Mouse (Mus musculus) ovary, adult 18-20 months (tissue): ENCODE data around the gene Itprip.
A peak's percentile ranks its signal among the peaks of the same experiment; 100 is the strongest.

Experiments
- DNase-seq: peaks from one replicate; pipeline ENCODE4 v3.0.0; 2022; ENCODE audit warnings: low spot score, mixed read lengths

Gene Itprip

GRCm38 (mm10) chr19:47919126-47919965 lies at the start of gene Itprip, which contains the start of gene Cfap43:
TSS of gene Itprip (minus strand) at chr19:47919299.
TSS of gene Cfap43 (minus strand) at chr19:47919287.
- DNase-seq: peak; percentile 70

DNA sequence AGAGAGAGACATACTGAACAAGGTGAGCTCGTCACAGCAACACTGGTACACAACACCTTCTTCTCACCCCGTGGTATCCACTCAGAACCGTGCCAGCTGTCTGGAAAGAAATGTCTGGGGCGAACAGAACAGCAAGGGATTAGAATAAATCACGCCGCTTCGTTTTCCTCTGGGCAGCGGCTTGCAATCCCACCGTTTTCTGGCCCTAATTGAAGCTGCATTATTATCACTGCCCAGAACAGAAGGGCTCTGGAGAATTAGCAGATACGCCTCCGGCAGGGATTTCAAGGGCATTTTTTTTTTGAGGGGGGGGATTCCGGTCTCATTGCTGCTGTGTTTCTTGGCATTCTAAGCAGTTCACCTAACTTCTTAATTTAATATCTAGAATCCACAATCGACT lies 39.1 kb upstream of the Itprip start:
- no peak for DNase-seq

GRCm38 (mm10) chr19:47953169-47953568 lies 34.1 kb upstream of the Itprip start:
- no peak for DNase-seq

GRCm38 (mm10) chr19:47950946-47951345 lies 31.8 kb upstream of the Itprip start:
- DNase-seq: no peak

- DNase-seq: no peak
Measured at GRCm38 (mm10) chr19:47946821-47947465, 27.8 kb upstream of the Itprip start.

DNA sequence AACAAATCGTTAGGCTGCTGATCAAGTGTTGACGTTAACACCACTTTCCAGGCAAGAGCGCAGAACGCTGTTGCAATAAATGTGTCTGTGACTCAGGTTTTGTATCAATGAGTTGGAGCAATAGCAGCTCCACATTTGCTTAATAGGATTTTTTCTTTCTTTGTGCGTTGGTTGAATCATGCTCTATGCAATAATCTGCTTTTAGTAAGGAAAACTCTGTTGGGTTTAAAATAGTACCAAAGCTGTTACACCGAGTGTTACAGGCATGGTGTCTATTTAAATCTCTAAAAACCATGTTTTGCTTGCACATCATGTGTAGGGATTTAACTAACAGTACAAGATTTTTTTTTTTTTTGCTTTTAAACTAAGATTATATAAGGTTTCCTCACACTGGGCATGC lies 20.3 kb upstream of the Itprip start:
- no peak for DNase-seq

GRCm38 (mm10) chr19:47937443-47938406 lies 18.6 kb upstream of the Itprip start, which contains the start of gene Cfap58:
TSS of gene Cfap58 (plus strand) at chr19:47937675.
- DNase-seq: peak; percentile 39

GRCm38 (mm10) chr19:47936938-47937337 lies 17.8 kb upstream of the Itprip start:
- no peak for DNase-seq

GRCm38 (mm10) chr19:47936490-47936889 lies 17.4 kb upstream of the Itprip start:
- DNase-seq: no peak

DNA sequence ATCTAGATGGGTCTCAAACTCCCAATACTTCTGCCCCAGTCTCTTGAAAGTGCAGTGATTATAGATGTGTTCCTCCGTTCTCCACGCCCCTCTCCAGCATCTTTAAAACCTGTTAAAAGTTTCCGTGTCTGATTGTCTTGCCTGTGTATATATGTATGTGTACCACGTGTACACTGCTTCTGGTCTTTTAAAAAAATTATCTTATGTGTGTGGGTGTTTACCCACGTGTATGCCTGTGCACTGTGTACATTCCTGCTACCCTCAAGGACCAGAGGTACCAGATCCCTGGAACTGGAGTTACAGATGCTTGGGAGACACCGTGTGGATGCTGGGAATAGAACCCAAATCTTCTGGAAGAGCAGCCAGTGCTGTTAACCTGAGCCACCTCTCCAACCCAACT lies 16.4 kb upstream of the Itprip start:
- DNase-seq: no peak

DNA sequence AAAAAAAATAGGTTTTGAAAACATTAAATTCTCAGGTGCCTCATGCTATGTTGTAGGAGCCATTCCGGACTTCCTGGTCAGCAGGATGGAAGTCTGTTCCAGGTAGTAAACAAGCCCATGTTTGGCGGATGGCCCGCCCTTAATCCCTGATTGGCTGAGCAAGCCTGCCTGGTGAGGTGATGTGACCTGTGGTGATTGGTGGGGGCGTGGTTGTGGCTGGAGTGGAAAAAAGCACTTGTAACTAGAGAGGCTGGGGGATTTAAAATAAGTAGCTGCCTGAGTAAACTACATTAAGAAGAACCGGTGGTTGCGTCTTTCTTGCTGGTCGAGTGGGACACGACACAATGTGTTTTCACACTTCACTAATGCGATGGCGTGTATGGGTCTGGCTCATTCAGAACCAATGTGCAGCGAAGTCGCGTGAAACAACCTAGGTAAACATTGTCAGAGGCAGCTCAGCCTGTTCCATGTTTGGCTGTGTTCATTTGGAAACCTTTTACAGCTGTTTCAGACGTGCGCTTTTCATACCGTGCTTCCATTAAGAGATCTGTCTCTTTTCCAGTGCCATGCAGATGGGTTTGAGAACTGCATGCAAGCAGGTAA lies 15.6 kb upstream of the Itprip start:
- no peak for DNase-seq

- no peak for DNase-seq
Measured at GRCm38 (mm10) chr19:47934146-47934545, 15.0 kb upstream of the Itprip start.

DNA sequence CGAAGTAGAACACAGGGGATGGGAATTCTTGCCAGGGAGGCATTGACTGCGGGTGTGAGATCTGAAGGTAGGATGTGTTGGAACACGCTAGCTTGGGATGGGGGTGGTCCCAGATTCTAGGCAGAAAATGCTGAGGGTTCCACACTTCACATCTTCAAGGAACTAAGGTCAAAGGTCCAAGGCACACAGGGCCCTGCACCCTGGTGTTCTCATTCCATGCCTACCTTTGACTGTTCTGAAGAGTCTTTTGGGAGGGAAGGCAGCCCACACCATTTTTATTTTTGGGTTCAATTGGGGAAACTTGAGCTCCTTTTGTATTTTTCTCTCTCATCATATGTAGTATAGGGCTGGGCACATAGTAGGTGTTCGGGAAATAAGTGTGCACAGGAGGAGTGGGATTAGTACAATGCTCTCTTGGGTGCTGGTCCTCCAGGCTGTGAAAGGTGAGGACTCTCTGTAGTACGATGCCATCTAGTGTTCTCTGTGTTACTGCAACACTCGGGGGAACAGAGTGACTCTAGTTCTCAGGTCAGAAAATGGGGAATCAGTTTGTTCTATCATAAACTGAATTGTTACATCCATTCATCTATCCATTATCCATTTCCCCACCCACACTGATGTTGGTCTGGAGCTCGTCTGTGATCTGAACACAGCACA lies 13.0 kb upstream of the Itprip start:
- no peak for DNase-seq

DNA sequence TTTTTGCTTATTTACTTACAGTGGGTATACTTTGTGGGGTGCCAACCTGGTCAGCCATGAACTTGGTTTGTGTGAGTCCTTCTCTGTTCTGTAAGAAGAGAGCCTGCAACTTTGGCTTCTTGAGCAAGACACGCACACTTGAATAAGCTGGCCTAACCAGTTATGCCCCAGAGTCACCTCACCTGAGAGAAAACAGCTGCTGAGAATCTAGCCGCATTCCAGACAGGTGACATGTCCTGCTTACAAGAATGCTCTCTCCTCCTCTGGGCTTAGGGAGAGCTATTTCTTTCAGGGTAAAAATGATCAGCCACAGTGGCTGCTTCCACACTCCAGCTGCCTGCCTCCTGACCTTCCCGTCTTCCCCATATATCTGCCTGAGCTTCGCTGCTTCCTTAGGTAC lies 9.9 kb upstream of the Itprip start:
- DNase-seq: no peak

GRCm38 (mm10) chr19:47927032-47927431 lies 7.9 kb upstream of the Itprip start:
- no peak for DNase-seq

- DNase-seq: no peak
Measured at GRCm38 (mm10) chr19:47925819-47926218, 6.7 kb upstream of the Itprip start.

DNA sequence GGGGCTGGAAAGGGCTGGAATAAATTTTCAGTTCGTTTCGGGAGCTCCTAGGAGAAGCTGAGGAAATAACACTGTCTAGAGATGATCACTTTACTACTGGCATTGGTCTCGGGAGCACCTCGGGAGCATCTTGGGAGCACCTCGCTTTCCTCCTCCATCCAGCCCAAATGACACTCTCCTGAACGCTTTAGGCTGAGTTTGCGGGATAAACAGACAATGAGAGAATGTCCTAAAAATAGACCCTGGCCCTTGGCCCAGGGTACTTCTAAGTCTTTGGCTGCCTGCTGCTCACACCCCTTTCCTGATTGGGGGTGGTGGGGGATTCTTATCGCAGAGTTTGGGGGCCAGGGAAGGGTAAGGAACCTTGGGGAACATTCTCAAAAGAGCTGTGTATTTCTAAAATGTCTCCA lies 872 bp upstream of the Itprip start:
- DNase-seq: no peak

GRCm38 (mm10) chr19:47918455-47919101 lies 521 bp downstream of the Itprip start:
- no peak for DNase-seq

- no peak for DNase-seq
Measured at GRCm38 (mm10) chr19:47918016-47918415, 1.1 kb downstream of the Itprip start.

DNA sequence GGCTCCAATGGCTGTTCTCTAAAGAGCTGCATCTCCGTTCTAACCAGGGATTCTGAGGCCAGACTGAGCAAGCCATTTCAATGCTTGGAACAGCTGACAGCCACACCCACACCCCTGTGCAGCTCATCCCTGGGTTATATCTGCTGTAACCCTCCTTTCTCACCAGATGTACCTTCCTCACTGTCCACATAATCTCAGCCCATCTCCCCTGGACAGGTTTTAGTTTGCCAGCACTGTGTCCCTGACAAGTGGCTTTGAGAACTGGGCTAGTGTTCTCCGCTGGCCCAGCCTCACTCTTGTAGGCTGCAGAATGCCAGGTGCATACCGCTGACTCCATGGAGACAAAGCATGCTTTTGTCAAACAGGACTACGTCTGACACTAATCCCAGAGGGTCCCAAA lies 1.7 kb downstream of the Itprip start:
- DNase-seq: no peak

DNA sequence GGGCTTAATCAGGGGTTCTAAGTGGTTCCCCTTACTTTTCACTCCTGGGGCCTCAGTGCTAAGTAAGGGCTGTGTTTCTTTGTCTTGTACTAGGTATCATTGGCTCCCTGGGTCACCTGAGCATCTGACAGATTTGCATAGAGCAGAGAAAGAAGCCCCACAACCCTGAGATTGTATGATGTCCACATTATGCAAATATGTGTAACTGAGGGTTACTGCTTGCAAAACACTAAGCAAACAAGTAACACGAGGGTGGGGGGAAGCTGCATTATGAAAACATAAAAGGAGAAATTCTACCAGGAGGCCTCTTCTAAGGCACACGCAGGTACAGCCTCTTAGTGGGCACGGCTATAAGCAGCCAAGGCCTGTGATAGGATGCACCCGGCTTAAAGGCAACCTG lies 3.8 kb downstream of the Itprip start:
- DNase-seq: no peak
